Mouse (Mus musculus) lung, embryonic 15.5 days (tissue): ENCODE measurements around the gene Acer1. TPM values are rescaled to one million over a fixed set of nuclear protein-coding genes. Genes with fewer than 3 reads are reported as not detected.

Experiments used
- ATAC-seq: fragments of 200-750 bp; cut with Nextera tagmentation; 2 replicates; pipeline ENCODE4 v1.8.0; 2017; ENCODE audit warnings: moderate number of reproducible peaks, borderline replicate concordance; ENCODE audit not compliant: low FRiP score, low TSS enrichment; ENCODE audit errors: extremely low read depth
- H3K27ac ChIP-seq: fragments of 300-500 bp; sonication (generic); 2 replicates; pipeline ENCODE4 v1.5.1; 2015; ENCODE audit warnings: moderate library complexity, mild to moderate bottlenecking, inconsistent platforms
- H3K27me3 ChIP-seq: fragments of 300-500 bp; sonication (generic); 2 replicates; pipeline ENCODE4 v1.6.1; 2015; ENCODE audit warnings: inconsistent platforms
- H3K36me3 ChIP-seq: fragments of 300-500 bp; sonication (generic); 2 replicates; pipeline ENCODE4 v1.6.1; 2015; ENCODE audit warnings: inconsistent platforms
- H3K4me1 ChIP-seq: fragments of 300-500 bp; sonication (generic); 2 replicates; pipeline ENCODE4 v1.6.1; 2015; ENCODE audit warnings: inconsistent platforms
- H3K4me2 ChIP-seq: fragments of 300-500 bp; sonication (generic); 2 replicates; pipeline ENCODE4 v1.6.1; 2015; ENCODE audit warnings: inconsistent platforms, mild to moderate bottlenecking, moderate library complexity
- H3K4me3 ChIP-seq: fragments of 300-500 bp; sonication (generic); 2 replicates; pipeline ENCODE4 v1.5.1; 2015; ENCODE audit warnings: mild to moderate bottlenecking, inconsistent platforms
- H3K9ac ChIP-seq: fragments of 300-500 bp; sonication (generic); 2 replicates; pipeline ENCODE4 v1.6.1; 2015; ENCODE audit warnings: inconsistent platforms
- H3K9me3 ChIP-seq: fragments of 300-500 bp; sonication (generic); 2 replicates; pipeline ENCODE4 v1.6.1; 2016; ENCODE audit warnings: inconsistent platforms
- WGBS: fragments of 180-500 bp; shearing (Covaris S2); methylation state at CpG from one replicate; pipeline ENCODE4 v1.1.7; 2015; 5-methylcytosine and 5-hydroxymethylcytosine counted together
- polyA plus RNA-seq: library from polyadenylated mRNA; unstranded; fragments of >200 nt; fragmentation: Nextera tagmentation; extraction: Ambion mirVana; gene quantifications from 2 replicates; pipeline ENCODE4 v1.2.1, GENCODE M21; 2015

The Acer1 gene
- polyA plus RNA-seq, 1 experiment from 2014 or later: not detected

DNA sequence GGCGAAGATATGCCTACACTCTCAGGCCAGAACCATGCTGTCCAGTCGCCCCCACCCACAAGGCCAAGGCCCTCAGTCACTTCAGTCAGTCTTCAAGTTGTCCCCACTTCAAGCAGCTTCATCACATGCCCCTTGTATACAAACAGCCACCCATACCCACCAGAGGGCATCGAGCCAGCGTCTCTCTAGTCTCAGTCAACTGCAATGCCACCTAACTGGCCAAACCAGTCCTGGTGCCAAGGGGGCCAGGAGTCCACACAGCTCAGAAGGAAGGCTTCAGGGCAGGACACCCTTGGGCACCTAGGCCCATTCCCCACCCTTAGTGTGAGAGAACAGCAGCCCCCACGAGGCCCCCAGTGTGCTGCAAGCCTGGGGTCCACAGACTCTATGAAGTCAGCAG, 74.8 kb downstream of the Acer1 start:
- 55% methylated on average over 5 of the region's 5 CpGs for WGBS
- ATAC-seq: peak; percentile 68
- Histone ChIP-seq H3K27me3 (no peaks in the 10 kb centered on the region), H3K4me1 (peaks cover 33% of the 10 kb centered on the region), H3K36me3 (peaks cover 30% of the 10 kb centered on the region), H3K27ac (peak overlapping the region; percentile 65), H3K4me2 (no peak overlapping the region), H3K4me3 (no peak overlapping the region), H3K9ac (no peak overlapping the region), H3K9me3 (no peaks in the 10 kb centered on the region)

DNA sequence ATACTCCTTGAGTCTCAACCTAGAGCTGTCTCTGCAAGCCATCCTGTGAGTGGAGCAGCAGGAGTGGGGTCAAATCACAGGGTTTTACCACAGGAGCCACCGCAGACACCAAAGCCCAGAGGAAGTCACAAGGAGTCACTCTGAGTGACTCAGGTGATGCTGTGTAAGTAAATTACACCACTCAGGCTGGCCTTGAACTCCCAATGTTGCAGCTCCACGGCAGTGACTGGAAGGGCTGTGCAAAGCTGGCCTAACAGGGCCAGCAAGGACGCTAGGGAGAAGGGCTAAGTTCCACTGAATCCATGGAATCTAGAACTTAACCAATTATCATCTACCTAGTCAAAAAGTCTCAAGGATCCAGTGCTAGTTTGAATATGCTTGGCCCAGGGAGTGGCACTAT, 75.8 kb downstream of the Acer1 start:
- peaks cover 33% of the 10 kb centered on the region for H3K4me1 ChIP-seq
- no peak for ATAC-seq
- H3K27ac ChIP-seq: no peak overlapping the region

More for the DNA sequence above, 75.8 kb downstream of the Acer1 start:
- Histone ChIP-seq H3K9me3 (no peaks in the 10 kb centered on the region), H3K36me3 (peaks cover 33% of the 10 kb centered on the region), H3K27me3 (no peaks in the 10 kb centered on the region), H3K9ac (no peak overlapping the region), H3K4me2 (no peak overlapping the region), H3K4me3 (no peak overlapping the region)
- WGBS: 86% methylated on average over 3 of the region's 3 CpGs

Other genes with a start within 250 kb of the Acer1 start
- gene Nrtn, start 224.6 kb downstream of the Acer1 start, polyA plus RNA-seq: 9.4 and 9.5 TPM in 2 replicates
- 42.6 and 46.5 TPM in 2 replicates for gene Dus3l, start 217.4 kb downstream of the Acer1 start, polyA plus RNA-seq
- 1.0 and 1.2 TPM in 2 replicates for gene Prr22, start 211.9 kb downstream of the Acer1 start, polyA plus RNA-seq
- gene Rfx2, start 151.1 kb downstream of the Acer1 start, polyA plus RNA-seq: 5.2 and 6.0 TPM in 2 replicates
- not detected in 2 replicates for gene Acsbg2, start 107.7 kb downstream of the Acer1 start, polyA plus RNA-seq
- 0.23 and 0.35 TPM in 2 replicates for gene 1700061G19Rik, start 106.6 kb downstream of the Acer1 start, polyA plus RNA-seq
- gene Mllt1, start 46.7 kb downstream of the Acer1 start, polyA plus RNA-seq: 50.0 and 53.2 TPM in 2 replicates
- 135 and 136 TPM in 2 replicates for gene Clpp, start 8.2 kb upstream of the Acer1 start, polyA plus RNA-seq
- 40.0 and 40.5 TPM in 2 replicates for gene Alkbh7, start 15.2 kb upstream of the Acer1 start, polyA plus RNA-seq
- gene Pspn, start 17.9 kb upstream of the Acer1 start, polyA plus RNA-seq: 0.78 TPM in 1 of 2 replicates, not detected in the other
- gene Gtf2f1, start 29.2 kb upstream of the Acer1 start, polyA plus RNA-seq: 56.7 and 63.3 TPM in 2 replicates
- gene Gm17949, start 29.3 kb upstream of the Acer1 start, polyA plus RNA-seq: 0.26 and 0.50 TPM in 2 replicates
- gene Khsrp, start 49.4 kb upstream of the Acer1 start, polyA plus RNA-seq: 42.1 and 44.1 TPM in 2 replicates
- 0.12 TPM in 1 of 2 replicates, not detected in the other for gene Slc25a41, start 59.5 kb upstream of the Acer1 start, polyA plus RNA-seq
- 55.3 and 57.0 TPM in 2 replicates for gene Crb3, start 77.0 kb upstream of the Acer1 start, polyA plus RNA-seq
- gene Slc25a23, start 77.7 kb upstream of the Acer1 start, polyA plus RNA-seq: 8.7 and 9.5 TPM in 2 replicates
- 4.8 and 5.6 TPM in 2 replicates for gene Dennd1c, start 96.4 kb upstream of the Acer1 start, polyA plus RNA-seq
- gene Tubb4a, start 105.7 kb upstream of the Acer1 start, polyA plus RNA-seq: 16.4 and 17.5 TPM in 2 replicates
- gene Tnfsf9, start 123.2 kb upstream of the Acer1 start, polyA plus RNA-seq: 8.6 and 10.4 TPM in 2 replicates
- gene Cd70, start 167.7 kb upstream of the Acer1 start, polyA plus RNA-seq: not detected in 2 replicates
- gene Tnfsf14, start 212.1 kb upstream of the Acer1 start, polyA plus RNA-seq: 0.33 and 0.36 TPM in 2 replicates
- gene C3, start 246.0 kb upstream of the Acer1 start, polyA plus RNA-seq: 2.5 and 3.7 TPM in 2 replicates